Mouse (Mus musculus): ENCODE measurements around the gene Ip6k1. TPM values are rescaled to one million over a fixed set of nuclear protein-coding genes. Genes with fewer than 3 reads are reported as not detected.
A peak's percentile ranks its signal among the peaks of the same experiment; 100 is the strongest.

Gene Ip6k1
- polyA plus RNA-seq, 1 experiment from 2014 or later, result 97.9 TPM

DNA sequence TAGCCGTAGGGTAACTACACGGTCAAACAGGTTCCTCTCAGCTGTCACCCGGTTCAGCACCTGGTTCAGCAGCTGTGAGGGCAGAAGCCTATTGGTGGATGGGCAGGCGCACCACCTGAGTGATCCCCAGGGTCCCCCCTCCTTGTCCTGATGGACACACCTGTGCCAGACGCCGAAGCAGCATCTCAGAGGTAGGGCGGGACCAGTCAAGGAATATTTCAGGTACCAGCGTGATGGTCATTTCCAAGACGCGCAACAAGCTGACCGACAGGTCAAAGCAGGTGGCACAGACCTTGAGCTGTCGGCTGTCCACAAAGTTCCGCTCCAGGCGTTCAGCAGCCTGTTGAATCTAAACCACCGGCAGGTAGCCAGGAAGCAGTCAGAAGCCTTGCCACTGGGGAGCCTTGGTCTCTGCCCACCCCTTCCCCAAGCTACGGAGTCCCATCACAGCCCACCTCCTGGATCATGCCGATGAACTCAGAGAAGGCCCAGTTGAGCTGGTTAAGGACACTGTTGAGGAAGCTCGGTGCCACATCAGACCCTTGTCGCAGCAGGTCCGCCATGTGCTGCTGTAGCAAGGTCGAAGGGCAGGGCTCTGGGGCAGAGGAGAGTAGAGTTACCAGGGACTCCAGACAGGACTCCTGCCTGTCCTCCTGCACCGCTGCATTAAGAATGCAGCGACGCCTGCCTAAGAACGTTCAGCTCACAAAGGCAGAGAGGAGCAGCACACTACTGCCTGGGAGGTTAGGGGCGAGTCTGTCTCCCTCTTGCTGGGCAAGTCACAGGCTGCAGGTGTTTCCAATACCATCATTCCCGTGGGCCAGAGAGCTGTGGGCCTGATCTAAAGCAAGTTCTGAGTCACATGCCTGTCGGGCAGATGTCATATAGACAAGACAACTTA is 54.3 kb downstream of the Ip6k1 start:
- no peak overlapping the region for H3K4me3 ChIP-seq
- no peak for ATAC-seq (ENCODE audit: low FRiP score, low read depth)
- no peaks in the 10 kb centered on the region for H3K9me3 ChIP-seq
- H3K27ac ChIP-seq, result no peak overlapping the region
- no peak overlapping the region for H3K9ac ChIP-seq
- H3K36me3 ChIP-seq, result peaks cover 74% of the 10 kb centered on the region
- H3K4me1 ChIP-seq, result peaks cover 6% of the 10 kb centered on the region
- no peaks in the 10 kb centered on the region for H3K27me3 ChIP-seq (replicated peaks)
- no peak overlapping the region for H3K4me2 ChIP-seq (replicated peaks)
- WGBS, result 84% methylated on average over 28 of the region's 28 CpGs

DNA sequence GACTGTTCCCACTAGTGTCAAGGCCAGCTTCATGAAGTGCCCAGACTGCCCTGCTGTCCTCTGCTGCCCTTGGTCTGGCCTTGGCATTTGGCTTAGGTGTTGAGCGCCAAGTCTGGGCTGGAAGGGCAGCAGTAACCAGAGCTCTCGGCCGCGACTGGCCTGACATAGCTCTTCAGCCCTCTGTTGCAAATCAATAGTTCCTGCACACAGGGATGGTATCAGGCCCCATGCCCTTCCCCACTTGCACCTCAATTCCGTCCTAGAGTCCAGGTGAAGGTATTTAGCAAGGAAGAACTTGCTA is 54.9 kb downstream of the Ip6k1 start:
- H3K9ac ChIP-seq, result no peak overlapping the region
- no peak overlapping the region for H3K27ac ChIP-seq
- WGBS, result 89% methylated on average over 5 of the region's 5 CpGs
- H3K4me1 ChIP-seq, result peaks cover 6% of the 10 kb centered on the region
- no peaks in the 10 kb centered on the region for H3K27me3 ChIP-seq (replicated peaks)
- no peak overlapping the region for H3K4me3 ChIP-seq
- no peak for ATAC-seq (ENCODE audit: low FRiP score, low read depth)
- no peak overlapping the region for H3K4me2 ChIP-seq (replicated peaks)
- H3K36me3 ChIP-seq, result peaks cover 76% of the 10 kb centered on the region
- H3K9me3 ChIP-seq, result no peaks in the 10 kb centered on the region

DNA sequence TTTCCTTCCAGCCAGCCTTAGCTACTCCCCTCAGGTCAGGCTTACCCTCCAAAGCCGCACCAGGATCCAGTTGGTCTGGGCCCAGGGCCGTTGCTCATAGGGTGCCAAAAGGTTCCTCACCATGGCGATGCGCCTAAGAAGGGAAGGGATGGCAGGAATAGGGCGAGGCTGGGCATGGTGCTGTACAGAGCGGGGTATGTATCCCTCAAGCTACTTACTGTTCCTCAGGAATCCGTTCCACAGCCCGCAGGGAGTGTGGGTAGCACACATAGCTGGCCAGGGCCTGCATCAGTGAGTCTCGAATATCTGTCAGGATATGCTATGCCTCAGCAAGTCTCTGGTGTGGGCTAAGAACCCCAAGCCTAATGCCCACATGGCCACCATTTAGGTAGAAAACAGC is 56.0 kb downstream of the Ip6k1 start:
- H3K4me2 ChIP-seq (replicated peaks), result no peak overlapping the region
- peaks cover 2% of the 10 kb centered on the region; the same call in 1 of the 2 replicates for H3K4me1 ChIP-seq
- H3K9ac ChIP-seq, result no peak overlapping the region
- no peak for ATAC-seq (ENCODE audit: low FRiP score, low read depth)
- 93% methylated on average over 9 of the region's 9 CpGs for WGBS
- no peak overlapping the region for H3K27ac ChIP-seq
- H3K27me3 ChIP-seq (replicated peaks), result no peaks in the 10 kb centered on the region
- H3K4me3 ChIP-seq, result no peak overlapping the region
- peaks cover 87% of the 10 kb centered on the region for H3K36me3 ChIP-seq
- no peaks in the 10 kb centered on the region for H3K9me3 ChIP-seq

DNA sequence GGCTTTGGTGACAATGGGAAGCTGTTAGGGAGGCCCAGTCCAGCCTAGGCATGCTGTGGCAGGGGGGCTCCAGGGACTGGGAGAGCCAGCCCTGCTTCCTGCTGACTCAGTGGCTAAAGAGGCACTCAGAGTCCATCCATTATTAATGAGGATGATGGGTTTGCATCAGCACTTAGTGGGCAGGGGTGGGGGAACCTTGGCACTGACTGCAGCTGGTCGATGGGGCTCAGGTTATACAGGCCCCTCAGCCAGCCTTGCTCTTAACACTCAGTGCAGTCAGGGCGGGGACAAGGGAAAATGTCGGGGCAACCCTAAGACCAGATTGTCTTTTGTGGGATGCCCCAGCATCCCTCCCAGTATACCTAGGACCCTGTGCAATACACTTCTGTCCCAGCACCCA is 59.8 kb downstream of the Ip6k1 start:
- Histone ChIP-seq H3K27ac (no peak overlapping the region), H3K9ac (no peak overlapping the region), H3K9me3 (no peaks in the 10 kb centered on the region), H3K36me3 (peaks cover 78% of the 10 kb centered on the region), H3K4me2 (replicated peaks) (no peak overlapping the region), H3K4me1 (no peaks in the 10 kb centered on the region; the same call in 1 of the 2 replicates), H3K27me3 (replicated peaks) (no peaks in the 10 kb centered on the region), H3K4me3 (no peak overlapping the region)
- WGBS, result 80% methylated on average over 3 of the region's 3 CpGs
- ATAC-seq (ENCODE audit: low FRiP score, low read depth), result no peak

DNA sequence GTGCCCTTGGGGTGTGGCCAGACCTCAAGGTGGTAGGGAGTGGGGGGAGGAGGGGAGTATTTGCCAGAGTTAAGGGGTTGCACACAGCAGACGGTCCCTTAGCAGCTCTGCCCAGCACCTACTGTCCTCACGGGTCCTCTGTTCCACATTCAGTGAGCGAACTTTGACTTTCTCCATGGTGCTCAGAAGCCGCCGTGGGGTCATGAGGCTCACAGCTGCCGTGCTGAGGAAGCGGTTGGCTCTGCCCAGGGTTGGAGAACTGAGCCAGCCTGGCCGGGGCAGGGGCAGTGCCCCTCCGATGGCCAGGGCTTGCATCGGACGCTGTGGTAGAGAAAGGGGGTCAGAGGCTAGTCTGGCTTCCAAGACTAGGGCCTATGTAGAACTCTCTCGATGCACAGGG is 61.1 kb downstream of the Ip6k1 start:
- H3K9me3 ChIP-seq, result no peaks in the 10 kb centered on the region

DNA sequence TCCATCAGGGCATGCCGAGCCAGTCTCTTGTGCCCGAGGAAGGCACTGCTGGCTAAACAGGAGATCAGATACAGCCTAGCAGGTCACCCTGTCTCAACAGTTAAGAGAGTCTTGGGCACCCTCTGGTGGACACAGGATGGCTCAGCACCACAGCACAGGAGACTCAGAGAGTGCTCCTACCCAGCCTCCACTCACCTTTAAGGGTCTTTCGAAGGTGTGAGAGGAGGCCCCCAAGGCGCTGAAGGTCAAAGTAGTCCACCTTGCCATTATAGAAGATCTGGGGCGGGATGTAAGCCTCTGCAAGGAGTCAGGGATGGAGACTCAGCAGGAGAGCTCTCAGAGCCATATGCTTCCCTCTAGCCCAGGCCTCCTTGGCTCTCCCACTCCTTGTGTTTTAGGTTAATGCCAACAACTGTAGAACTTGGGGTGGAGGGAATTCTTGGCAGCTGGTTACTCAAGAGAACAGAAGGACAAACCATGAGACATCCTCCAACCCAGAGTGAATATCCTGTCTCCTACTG is 63.2 kb downstream of the Ip6k1 start:
- Histone ChIP-seq H3K9ac (no peak overlapping the region), H3K27me3 (replicated peaks) (no peaks in the 10 kb centered on the region), H3K27ac (no peak overlapping the region), H3K4me1 (no peaks in the 10 kb centered on the region; the same call in 1 of the 2 replicates), H3K9me3 (no peaks in the 10 kb centered on the region), H3K4me2 (replicated peaks) (no peak overlapping the region), H3K36me3 (peaks cover 58% of the 10 kb centered on the region), H3K4me3 (no peak overlapping the region)
- WGBS, result 50% methylated on average over 5 of the region's 5 CpGs
- ATAC-seq (ENCODE audit: low FRiP score, low read depth), result no peak

More for the DNA sequence above, 61.1 kb downstream of the Ip6k1 start:
- H3K36me3 ChIP-seq, result peaks cover 66% of the 10 kb centered on the region
- no peaks in the 10 kb centered on the region; the same call in 1 of the 2 replicates for H3K4me1 ChIP-seq
- H3K4me2 ChIP-seq (replicated peaks), result no peak overlapping the region
- H3K4me3 ChIP-seq, result no peak overlapping the region
- H3K27ac ChIP-seq, result no peak overlapping the region
- no peaks in the 10 kb centered on the region for H3K27me3 ChIP-seq (replicated peaks)
- WGBS, result 90% methylated on average over 12 of the region's 12 CpGs
- H3K9ac ChIP-seq, result no peak overlapping the region
- ATAC-seq (ENCODE audit: low FRiP score, low read depth), result no peak

DNA sequence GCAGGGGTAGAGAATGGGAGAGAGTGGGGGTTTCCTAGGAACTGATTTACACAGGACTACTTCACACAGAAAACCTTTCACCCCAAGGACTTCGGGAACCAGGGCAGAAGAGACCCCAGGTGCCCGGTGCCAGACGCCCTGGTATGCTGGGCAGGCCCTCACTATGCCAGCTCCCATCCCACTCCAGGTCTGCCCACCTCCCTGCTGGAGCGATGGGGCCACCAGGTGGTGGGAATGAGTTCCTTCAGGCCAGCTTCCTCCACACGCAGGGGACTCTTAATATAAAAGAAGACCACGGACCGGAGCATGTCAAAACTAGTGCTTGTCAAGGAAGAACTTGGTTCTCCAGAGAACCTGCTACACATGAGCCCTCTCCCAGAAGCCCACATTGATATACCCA is 64.9 kb downstream of the Ip6k1 start:
- Histone ChIP-seq H3K9me3 (no peaks in the 10 kb centered on the region), H3K9ac (no peak overlapping the region), H3K36me3 (peaks cover 64% of the 10 kb centered on the region), H3K4me2 (replicated peaks) (no peak overlapping the region), H3K27me3 (replicated peaks) (no peaks in the 10 kb centered on the region), H3K4me1 (no peaks in the 10 kb centered on the region; the same call in 1 of the 2 replicates), H3K27ac (no peak overlapping the region), H3K4me3 (no peak overlapping the region)
- 87% methylated on average over 7 of the region's 7 CpGs for WGBS
- no peak for ATAC-seq (ENCODE audit: low FRiP score, low read depth)

DNA sequence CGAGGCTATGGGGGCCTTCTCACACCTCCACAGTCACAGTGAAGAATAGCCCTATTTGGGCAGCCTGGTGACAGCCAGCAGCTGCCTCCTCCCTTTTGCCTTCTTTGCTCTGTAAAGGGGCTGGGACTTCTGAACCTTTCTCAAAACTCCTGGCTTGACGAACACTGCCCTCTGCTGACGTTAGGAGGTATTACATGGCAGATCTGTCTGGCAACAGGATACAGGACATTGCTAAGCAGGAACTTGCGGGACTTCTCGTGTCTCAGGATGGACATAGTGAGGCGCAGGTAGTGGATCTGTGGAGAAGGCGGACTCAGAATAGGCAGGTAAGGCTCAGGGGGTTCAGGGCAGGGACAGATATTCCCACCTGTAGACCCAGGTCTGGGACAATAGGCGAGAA is 65.6 kb downstream of the Ip6k1 start:
- Histone ChIP-seq H3K4me1 (no peaks in the 10 kb centered on the region), H3K4me2 (replicated peaks) (no peak overlapping the region), H3K9me3 (no peaks in the 10 kb centered on the region), H3K9ac (no peak overlapping the region), H3K36me3 (peaks cover 57% of the 10 kb centered on the region), H3K27ac (no peak overlapping the region), H3K27me3 (replicated peaks) (no peaks in the 10 kb centered on the region), H3K4me3 (no peak overlapping the region)
- peak; percentile 38; the same call in 1 of the 2 replicates for ATAC-seq (ENCODE audit: low FRiP score, low read depth)
- WGBS, result 20% methylated on average over 8 of the region's 8 CpGs

DNA sequence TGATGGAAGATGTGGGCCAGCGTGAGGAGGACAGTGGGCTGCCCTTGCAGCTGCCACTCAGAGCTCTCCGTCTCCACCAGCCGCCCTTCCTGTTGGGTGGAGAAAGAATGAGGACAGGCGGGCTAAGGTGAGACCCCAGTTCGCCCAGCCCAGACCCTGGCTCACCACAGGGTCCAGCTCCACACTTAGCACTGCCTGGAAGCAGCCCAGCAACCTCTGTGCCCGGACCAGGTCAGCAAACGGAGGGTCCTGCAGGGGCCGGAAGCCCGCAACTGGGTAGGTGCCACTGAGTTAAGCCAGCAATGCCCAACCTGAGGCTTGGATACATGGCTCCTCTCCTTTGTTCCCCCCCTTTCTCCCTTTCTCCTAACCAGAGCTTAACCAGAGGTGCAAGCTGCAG is 66.7 kb downstream of the Ip6k1 start:
- H3K27ac ChIP-seq, result no peak overlapping the region
- peaks cover 46% of the 10 kb centered on the region for H3K36me3 ChIP-seq
- no peaks in the 10 kb centered on the region for H3K9me3 ChIP-seq
- H3K27me3 ChIP-seq (replicated peaks), result no peaks in the 10 kb centered on the region
- 91% methylated on average over 9 of the region's 9 CpGs for WGBS
- H3K4me2 ChIP-seq (replicated peaks), result no peak overlapping the region
- H3K4me1 ChIP-seq, result no peaks in the 10 kb centered on the region
- H3K4me3 ChIP-seq, result no peak overlapping the region
- no peak for ATAC-seq (ENCODE audit: low FRiP score, low read depth)
- H3K9ac ChIP-seq, result no peak overlapping the region

DNA sequence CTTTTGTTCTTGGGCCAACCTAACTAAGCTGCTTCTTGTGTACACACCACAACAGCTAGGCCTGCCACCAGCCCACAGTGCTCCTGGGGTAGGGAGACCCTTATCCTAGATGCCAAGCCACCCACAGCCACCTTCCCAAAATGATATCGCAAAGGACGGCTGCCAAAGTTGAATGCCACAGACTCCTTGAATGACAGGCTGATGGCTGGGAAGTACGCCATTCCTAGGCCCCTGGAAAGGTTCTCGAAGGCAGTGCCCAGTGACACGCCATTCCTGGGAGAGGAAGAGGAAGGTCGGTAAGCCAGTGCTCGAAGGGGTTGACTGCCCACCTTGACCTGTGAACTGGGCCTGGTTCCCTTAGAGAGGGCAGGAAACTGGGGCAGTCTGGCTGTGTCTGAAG is 67.2 kb downstream of the Ip6k1 start:
- Histone ChIP-seq H3K27ac (no peak overlapping the region), H3K4me1 (no peaks in the 10 kb centered on the region), H3K36me3 (peaks cover 41% of the 10 kb centered on the region), H3K9me3 (no peaks in the 10 kb centered on the region), H3K4me2 (replicated peaks) (no peak overlapping the region), H3K27me3 (replicated peaks) (no peaks in the 10 kb centered on the region), H3K9ac (no peak overlapping the region), H3K4me3 (no peak overlapping the region)
- ATAC-seq (ENCODE audit: low FRiP score, low read depth), result no peak
- WGBS, result 91% methylated on average over 7 of the region's 7 CpGs

DNA sequence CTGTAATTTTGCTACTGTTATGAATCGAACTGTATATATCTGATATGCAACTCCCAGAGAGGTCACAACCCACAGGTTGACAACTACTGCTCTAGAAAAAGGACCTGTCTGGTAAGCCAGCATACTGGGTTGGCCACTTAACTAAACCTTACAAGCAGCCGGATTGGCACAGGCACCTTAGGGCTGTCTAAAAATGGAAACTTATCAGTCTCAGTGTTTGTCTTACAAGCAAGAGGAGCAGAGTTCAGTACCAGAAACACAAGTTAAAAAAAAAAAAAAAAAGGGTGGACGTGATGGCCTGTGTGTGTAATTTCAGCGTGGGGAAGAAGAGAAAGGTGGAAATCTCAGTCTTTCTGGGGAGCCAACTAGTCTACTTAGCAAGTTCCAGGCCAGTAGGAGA is 69.5 kb downstream of the Ip6k1 start:
- H3K36me3 ChIP-seq, result peaks cover 25% of the 10 kb centered on the region
- H3K4me1 ChIP-seq, result no peaks in the 10 kb centered on the region
- no peak overlapping the region for H3K27ac ChIP-seq
- no peak overlapping the region for H3K4me3 ChIP-seq
- H3K27me3 ChIP-seq (replicated peaks), result no peaks in the 10 kb centered on the region
- no peak for ATAC-seq (ENCODE audit: low FRiP score, low read depth)
- 82% methylated on average over 4 of the region's 4 CpGs for WGBS
- H3K4me2 ChIP-seq (replicated peaks), result no peak overlapping the region
- H3K9me3 ChIP-seq, result no peaks in the 10 kb centered on the region
- H3K9ac ChIP-seq, result no peak overlapping the region

DNA sequence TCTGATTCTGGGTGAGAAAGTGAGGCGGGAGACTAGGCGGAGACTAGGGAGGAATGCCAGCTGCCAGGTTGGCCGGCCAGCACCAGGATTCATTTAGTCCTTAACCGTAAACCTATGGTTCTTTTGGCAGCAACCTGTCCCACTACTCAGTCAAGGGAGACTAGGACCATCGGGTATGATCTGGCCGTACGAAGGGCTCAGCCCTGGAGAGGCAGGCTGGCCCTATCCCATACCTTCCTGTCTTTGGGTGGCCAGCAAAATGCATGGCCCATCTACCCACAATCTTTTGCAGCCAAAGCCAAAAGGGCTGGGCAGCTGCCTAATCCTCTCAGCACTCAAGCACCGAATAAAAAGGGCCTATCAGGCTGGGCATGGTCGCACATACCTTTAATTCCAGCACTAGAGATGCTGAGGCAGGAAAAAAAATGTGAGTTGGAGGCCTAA is 70.2 kb downstream of the Ip6k1 start:
- Histone ChIP-seq H3K4me2 (replicated peaks) (no peak overlapping the region), H3K27ac (no peak overlapping the region), H3K4me1 (no peaks in the 10 kb centered on the region; the same call in 1 of the 2 replicates), H3K9me3 (no peaks in the 10 kb centered on the region), H3K27me3 (replicated peaks) (no peaks in the 10 kb centered on the region), H3K9ac (no peak overlapping the region), H3K36me3 (peaks cover 23% of the 10 kb centered on the region), H3K4me3 (no peak overlapping the region)
- WGBS, result 77% methylated on average over 9 of the region's 9 CpGs
- ATAC-seq (ENCODE audit: low FRiP score, low read depth), result no peak

All from neural tube, embryonic 12.5 days (tissue).